Mouse (Mus musculus) cortical plate, adult 2 months (tissue): ENCODE measurements around the gene Ttc16.

Source experiments
- CTCF ChIP-seq: fragments of 200-500 bp; IDR thresholded peaks from 2 replicates; pipeline ENCODE4 v1.5.1; 2011; ENCODE audit warnings: mild to moderate bottlenecking, control low read depth, low read length; ENCODE audit not compliant: insufficient read depth; ENCODE audit errors: extremely low read depth
- POLR2A ChIP-seq: fragments of 200-500 bp; IDR thresholded peaks from 2 replicates; pipeline ENCODE4 v1.6.1; 2011; ENCODE audit warnings: mild to moderate bottlenecking, low read length, control low read depth; ENCODE audit not compliant: insufficient read depth; ENCODE audit errors: extremely low read depth

GRCm38 (mm10) chr2:32769327-32770085, 5.9 kb downstream of the Ttc16 start:
- TF ChIP-seq POLR2A (no peak), CTCF (no peak)
